Mouse (Mus musculus) heart, adult 2 months (tissue): ENCODE results near the gene Isca1.

Experiments used
- CTCF ChIP-seq: fragments of 200-600 bp; IDR thresholded peaks from 2 replicates; pipeline ENCODE4 v1.8.1; 2022; ENCODE audit warnings: antibody characterized with exemption, mild to moderate bottlenecking, moderate library complexity
- POLR2A ChIP-seq: fragments of 200-500 bp; IDR thresholded peaks from 2 replicates; pipeline ENCODE4 v1.6.1; 2011; ENCODE audit warnings: mild to moderate bottlenecking, low read depth, low read length, control low read depth; ENCODE audit not compliant: insufficient read depth

- TF ChIP-seq POLR2A = no peak
- peak; percentile 32 for TF ChIP-seq CTCF
Observed at GRCm38 (mm10) chr13:59779213-59779612, 9.6 kb upstream of the Isca1 start.
